Mouse (Mus musculus) ovary, postnatal 10 days (tissue): Measurements from ENCODE around the gene Cfl2.
"Not testable (repeated sequence)": the region's sequence is repeated elsewhere in the genome, so short reads cannot be mapped to it uniquely, and the experiment has no call there.

Source experiments
- DNase-seq: peaks from one replicate; pipeline ENCODE4 v3.0.0; 2022; ENCODE audit warnings: low spot score

Cfl2 gene

DNA sequence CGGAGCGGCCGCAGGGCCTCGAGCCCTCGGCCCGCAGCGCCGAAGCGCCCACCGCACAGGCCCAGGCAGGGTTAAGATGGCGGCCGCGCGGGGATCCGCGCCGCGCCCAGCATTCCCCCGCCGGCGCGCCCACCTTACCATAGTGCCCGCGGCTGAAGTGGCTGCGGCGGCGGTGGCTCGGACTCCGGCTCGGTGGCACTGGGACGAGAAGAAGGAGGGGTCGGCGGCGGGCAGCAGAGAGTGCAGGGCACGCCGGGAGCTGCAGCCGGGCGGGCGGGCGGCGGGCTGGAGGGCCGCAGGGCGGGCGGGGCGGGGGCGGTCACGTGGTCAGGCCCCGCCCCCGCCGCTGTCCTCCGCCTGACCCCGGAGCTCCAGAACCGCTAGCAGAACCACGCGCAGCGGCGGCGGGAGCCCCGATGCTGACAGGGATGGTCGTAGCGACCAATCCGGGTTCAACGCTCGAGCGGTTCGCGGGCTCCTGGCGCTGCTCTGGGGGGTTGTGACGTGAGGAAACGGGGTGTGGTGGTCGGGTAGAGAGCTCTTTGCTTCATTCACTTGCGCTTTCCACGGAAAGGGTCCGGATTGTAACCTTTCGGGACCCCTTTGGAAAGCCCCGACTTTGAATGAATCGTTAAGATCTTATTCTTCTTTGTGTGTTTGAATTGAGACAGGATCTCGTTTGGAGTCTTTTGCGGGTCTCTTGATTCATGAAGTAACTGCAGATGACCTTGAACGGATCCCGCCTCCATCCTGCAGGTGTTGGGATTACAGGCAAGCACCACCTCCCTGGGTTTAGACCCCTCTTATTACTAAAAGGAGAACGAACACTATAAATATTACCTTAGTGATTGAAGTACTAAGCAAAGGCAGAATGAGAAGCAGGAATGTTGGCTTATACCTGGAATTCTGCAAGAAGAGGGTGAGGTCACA is at the start of gene Cfl2:
Gene Cfl2 (minus strand): TSS at position 272 of the 930 bp plus-strand sequence.
- DNase-seq, result peak; percentile 69

DNA sequence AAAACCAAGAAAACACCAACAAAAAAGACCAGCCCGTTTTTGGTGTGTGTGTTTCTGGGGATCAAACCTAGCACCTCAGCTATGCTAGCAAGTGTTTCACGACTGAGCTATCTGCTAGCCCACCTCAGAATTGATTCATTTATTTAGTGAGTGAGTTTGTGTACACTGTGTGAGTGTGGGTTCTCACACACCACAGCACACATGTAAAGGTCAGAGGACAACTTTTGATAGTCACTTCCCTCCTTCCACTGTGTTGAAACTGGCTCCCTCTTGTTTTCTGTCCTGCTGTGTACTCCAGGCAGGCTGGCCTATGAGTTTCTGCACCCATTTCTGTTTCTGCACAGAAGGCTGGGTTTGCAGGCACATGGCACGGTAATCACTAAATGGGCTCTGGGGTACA is 47.7 kb upstream of the Cfl2 start:
- DNase-seq, result no peak

DNA sequence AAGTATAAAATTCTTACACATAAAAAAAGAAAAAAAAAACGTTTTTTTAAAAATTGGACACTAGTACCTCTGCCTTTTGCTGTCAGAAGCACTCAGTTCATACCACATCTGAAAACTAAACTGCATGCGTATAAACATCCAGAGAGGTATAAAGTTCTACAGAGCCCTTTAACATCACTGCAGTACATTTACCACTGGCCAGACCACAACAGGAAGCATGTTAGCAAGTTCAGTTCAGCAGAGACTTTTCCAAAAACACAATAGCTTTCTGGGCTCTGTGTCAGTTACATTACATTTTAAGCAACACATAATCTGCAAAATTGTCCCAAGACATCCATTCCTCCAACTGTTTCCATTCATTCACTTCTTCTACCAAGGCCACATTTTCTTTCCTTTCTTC is 29.9 kb upstream of the Cfl2 start:
- not testable (repeated sequence) for DNase-seq

DNA sequence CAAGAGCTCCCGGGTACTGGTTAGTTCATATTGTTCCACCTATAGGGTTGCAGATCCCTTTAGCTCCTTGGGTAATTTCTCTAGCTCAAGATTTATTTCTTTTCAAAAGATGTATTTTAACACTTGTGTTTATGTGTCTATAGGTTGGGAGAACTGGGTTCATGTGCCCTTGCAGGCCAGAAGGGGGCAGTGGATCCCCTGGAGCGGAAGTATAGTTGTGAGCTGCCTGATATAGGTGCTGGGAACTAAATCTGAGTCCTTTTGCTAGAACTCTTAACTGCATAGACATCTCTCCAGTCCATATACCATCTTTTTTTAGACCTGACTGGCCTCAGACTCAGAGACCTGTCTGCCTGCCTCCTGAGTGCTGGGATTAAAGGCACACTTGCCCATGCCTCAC is 27.7 kb upstream of the Cfl2 start:
- no peak for DNase-seq

DNA sequence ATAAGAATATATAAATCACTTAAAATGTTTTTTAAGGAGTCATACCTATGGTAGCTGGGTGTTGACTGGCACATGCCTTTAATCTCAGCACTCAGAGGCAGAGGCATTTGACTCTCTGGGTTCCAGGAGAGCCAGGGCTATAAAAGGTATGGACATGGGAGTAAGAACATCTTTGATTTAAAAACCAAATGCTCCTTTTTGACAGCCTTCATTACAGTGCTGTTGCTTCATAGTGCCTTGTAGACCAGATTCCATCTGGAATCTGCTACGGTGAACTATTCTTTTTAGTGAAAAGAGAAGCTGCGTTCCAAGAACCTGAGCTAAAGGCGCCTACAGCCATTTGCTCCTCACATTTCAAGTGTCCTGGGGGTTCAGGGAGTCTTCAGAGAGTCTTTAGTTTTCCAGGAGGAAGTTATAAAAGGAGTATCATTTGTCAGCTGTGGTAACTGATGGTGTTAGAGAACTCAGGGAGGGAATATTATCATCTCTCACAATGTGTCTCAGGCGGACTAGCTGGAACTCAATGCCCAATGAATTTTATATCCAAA is 25.0 kb upstream of the Cfl2 start:
- no peak for DNase-seq

DNA sequence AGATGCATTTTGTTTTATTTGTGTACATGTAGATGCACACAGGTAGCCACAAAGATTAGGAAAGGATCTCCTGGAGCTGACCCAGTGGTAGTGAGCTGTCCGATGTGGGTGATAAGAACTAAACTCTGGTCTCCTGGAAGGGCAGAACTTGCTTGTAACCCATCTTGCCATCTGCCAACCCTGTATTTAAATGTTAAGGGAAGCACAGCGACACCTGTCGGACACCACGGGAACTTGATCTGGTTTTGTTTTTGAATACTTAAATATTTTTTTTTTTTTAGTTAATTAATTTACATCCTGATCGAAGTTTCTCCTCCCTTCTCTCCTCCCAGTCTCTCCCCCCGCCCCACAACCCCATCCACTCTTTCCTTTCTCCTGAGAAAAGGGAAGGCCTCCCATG is 17.0 kb upstream of the Cfl2 start:
- no peak for DNase-seq

DNA sequence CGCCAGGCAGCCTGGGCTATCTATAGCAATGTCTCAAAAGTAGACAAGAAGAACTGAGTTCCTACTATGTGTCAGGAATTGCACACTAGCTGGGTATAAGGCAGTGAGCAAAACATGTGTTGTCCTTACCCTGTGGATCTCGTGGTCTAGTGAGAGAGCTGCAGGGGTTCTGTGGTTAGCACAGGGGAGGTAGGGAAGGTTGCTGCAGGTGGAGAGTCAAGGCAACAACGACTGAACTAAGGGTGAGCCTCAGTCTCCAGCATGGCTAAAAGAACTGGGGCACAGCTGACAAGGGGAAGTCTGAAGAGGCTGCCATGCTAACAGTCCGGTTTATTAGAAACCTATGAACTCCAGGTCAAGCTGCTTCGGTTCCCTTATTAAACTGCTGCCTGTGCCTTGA is 16.5 kb upstream of the Cfl2 start:
- DNase-seq, result no peak

DNA sequence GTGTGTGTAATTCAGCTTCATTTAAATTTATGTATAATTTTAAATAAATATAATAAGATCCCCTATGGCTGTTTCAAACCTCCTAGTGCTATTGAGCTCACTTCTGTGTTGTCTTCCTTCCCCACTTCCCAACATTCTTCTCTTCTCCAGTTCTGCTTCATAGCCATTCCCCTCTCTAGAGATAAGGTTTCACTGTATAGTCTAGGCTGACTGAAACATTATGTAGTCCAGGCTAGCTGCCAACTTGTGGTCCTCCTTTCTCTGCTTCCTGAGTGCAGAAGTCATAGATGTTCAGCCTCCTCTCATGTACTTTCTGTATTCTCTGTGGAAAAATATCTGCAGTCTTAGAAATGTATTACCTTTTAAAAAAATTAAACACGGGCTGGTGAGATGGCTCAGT is 15.2 kb upstream of the Cfl2 start:
- DNase-seq, result no peak

DNA sequence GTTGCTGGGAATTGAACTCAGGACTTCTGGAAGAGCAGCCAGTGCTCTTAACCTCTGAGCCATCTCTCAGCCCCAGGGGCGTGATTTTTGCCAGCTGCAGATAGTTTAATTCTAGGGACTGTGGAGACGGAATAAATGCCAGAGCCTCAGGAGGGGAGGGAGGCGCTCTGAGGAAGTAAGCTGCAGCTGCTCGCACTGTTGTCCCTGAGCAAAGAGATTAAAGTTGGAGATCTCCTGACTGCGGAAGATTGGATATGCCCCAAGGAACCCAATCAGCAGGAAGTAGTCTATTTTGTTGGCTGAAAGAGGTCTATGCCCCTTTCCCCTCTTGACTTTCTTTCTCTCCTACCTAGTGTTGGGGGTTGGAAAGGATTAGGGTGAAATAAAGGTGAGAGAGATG is 14.2 kb upstream of the Cfl2 start:
- DNase-seq, result no peak

DNA sequence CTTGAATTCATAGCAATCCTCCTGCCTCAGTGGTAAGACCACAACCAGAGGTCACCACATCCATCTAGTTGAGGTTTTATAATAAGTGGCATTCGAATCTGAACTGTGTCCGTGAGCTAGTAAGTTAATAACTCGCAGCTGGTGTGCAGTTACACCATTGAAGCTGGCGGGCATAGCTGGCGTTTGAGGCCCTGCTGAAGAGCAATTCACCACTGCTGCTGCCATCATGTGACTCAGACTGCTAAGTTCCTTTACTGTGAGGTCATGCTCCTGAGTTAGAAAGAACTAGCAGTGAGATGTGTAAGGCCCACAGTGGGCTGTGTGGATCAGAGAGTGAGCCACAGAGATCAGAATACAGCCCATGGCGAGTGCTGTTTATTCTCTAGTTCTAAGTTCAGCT is 12.0 kb upstream of the Cfl2 start:
- DNase-seq, result no peak

DNA sequence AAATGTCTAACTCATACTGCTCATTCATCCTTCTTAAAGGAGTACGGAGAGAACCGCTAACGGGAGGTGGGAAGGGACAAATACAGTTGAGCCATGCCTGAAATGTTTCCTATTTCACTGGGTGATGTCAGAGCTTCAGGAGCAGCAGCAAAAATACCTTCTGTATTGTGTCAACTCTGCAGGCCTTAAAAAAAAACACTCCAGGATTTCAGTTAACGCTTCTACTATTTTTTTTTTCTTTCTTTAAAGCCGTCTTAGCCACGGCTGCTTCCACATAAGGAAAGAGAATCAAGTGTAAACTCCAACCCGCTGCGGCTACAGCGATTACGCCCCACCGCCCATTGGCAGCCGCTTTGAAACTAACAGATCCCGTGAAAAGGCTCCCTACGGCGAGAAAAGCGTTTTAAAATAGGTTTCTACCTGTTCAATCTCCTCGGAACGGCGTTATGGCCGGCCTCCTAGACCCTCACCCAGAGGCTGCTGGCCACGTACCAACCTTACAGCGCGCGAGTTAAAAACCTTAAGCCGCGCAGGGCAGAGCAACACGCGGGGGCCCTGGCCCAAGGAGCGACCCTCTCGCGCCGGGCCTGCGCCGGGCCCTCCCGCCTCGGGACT is 579 bp downstream of the Cfl2 start:
- DNase-seq, result peak; percentile 63

DNA sequence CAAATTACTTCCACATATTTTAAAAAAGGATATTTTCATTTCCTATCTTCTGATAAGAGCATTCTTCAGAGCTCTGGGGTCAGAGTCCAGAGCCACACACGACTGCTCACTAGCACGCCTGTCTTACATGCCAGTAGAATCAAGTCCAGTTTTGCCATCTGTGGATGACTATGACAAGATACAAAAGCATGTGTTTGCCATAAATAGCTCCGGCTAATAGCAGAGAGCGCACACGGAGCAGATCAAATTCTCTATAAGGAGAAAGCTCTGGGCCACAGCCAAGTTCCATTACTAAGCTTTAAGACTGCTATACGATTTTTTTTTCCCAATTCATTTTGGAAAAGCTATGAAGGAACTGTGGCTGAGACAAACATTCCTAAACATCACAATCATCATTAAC is 3.1 kb downstream of the Cfl2 start:
- DNase-seq, result no peak

DNA sequence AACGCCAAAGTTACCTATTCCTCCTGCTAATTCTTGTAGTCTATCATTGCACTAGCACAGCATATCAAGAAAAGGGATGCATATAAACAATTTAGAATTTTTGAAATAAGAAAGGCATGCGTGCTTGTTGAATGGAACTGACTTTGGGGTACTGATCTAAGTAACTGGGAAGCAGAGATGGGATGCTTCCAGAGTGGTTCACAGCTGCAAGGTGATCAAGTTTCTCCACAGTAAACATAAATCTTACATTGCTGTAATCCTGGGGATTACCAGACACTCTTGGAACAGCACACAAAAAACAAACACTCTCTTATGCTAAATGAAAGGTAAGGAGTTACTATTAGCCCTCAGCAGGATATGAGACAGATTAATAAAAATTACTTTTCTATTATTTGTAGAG is 12.1 kb downstream of the Cfl2 start:
- DNase-seq, result no peak

DNA sequence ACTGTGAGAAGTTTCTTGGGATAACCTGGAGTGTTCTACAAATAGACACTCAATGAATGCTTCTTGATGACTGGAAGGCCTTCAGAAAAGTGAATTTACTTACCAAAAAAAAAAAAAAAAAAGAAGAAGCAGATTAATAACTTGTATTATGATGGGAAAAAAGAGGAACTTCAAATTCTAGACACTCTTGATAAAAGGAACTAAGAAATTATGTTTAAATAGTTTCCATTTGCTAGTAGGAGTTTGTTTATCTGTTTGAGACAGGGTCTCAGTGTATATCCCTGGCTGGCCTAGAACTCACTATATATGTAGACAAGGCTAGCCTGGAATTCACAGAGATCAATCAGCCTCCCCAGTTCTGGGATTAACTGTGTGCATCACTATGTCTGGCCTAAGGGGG is 18.3 kb downstream of the Cfl2 start:
- DNase-seq, result no peak

DNA sequence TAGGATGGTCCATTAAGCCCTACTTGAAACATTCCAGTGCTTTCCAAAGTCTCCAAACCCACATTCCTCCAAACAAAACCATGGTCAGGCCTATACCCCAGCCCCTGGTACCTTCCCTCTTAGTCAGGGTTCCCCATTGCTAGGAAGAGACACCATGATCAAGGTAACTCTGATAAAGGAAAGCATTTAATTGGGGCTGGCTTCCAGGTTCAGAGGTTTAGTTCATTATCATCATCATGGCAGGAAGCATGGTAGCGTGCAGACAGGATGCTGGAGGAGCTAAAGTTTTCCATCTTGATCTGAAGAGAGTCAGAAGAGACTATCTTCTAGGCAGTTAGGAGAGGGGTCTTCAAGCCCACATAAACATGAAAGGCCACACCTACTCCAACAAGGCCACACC is 21.1 kb downstream of the Cfl2 start:
- no peak for DNase-seq

DNA sequence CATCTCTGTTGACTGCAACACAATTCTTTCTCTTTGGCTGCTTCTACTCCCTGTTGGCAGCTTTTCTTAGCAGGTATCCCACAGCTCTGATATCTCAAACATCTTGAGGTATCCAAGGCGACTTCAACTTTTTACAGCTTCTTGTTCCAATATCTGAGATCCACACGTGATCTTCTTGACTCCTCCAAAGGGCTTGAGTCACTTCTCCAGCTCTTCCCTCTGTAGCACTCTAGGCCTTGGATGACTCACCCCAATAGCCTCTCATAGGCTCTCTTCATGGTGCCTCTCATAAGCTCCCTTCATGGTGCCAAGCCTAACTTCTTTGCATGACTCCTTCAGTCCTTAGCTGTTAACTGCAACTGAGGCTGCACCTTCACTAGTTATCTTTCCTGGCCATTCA is 22.9 kb downstream of the Cfl2 start:
- DNase-seq, result no peak

DNA sequence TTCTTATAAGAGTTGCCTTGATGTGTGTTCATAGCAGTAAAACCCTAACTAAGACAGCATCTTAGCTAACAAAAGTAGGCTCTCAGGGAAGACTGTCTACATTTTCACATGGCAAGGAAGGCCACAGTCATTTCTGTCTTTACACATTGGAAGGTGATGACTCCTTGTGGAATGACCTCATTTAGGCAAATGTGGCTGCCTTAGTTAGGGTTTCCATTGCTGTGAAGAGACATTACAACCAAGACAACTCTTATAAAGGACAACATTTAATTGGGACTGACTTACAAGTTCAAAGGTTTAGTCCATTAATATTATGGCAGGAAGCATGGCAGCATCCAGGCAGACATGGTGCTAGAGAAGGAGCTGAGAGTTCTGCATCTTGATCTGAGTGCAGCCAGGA is 23.7 kb downstream of the Cfl2 start:
- no peak for DNase-seq

DNA sequence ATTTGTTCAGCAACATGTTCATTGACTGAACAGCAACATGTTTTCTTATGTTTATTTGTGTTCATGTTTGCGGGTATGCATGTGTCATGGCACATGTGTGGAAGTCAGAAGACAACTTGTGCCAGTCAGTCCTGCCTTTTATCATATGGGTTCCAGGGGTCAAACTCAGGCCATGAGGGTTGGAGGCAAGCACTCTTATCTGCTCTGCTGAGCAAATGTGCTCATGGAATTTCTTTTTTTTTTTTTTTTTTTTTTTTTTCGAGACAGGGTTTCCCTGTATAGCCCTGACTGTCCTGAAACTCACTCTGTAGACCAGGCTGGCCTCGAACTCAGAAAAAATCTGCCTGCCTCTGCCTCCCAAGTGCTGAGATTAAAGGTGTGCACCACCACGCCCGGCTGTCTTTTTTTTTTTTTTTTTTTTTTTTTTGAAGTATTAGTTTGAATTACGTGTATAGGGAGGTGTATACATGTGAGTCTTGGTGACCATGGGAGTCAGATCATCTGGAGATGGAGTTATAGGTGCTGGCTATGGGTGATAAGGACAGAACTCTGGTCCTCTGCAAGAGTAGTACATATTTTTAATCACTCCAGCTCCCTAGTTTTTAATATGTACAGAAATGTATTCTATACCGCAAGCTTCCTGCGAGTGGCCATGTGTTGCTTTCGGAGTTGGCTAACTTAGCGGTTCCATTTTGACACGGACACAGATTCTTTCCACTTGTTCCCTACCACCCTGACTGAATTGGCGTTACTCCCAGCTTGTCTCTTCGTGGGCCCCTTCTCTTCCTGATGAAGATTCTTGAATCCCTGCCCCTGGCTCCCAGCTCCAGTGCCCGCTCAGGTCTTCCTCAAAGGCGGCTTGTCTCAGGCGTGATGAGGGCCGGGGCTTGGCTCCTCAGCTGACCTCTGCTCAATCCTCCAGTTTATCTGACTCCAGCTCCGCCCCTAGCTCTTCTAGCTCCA is 26.8 kb downstream of the Cfl2 start:
- no peak for DNase-seq

DNA sequence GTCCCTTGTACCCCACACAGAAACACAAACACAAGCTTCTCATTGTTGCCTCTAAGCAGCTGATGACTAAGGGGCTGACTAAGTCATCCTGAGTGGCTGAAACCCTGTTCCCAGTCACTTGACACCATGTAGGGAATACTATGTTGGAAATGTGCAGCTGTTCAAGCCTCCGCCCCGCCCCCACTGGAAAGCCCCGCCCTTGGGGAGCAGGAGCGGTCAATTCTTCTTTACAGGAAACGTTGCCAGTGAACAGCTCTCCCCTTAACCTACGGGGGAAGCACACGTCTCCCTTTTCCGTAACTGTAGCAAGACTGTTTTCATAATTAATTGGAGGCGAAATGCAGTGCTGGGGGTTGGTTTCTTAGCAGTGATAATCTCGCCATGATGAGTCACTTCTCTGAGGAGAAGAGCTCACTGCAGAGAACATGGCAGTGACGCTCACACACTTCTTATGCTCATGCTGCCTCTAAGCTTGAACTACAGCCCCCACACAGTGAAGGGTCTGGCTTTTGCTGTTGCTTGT is 27.7 kb downstream of the Cfl2 start:
- peak; percentile 18 for DNase-seq

DNA sequence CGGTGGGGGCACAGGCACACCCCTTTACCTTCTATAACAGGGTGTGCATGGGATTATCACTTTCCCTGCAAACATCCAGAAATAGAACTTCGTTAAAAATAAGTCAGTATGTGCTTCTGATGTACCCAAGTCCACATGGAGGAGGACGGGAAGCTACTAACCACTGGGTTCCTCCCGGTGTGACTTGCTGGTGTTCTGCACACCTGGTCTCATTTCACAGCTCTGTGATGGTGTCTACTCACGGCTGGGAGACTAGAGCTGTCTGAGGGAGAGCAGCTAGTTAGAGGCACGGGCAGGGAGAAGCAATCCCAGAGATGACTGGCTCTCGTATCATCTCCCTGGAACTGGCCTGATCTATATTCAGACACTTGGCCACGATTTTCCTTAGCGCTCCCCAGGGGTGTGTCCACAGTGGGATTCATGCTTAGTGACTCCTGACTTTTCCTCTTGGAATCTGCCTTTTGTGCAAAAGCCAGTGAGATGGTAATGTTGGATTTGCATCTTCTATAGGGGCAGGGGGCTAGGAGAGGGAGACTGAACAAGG is 28.7 kb downstream of the Cfl2 start:
- DNase-seq, result no peak

DNA sequence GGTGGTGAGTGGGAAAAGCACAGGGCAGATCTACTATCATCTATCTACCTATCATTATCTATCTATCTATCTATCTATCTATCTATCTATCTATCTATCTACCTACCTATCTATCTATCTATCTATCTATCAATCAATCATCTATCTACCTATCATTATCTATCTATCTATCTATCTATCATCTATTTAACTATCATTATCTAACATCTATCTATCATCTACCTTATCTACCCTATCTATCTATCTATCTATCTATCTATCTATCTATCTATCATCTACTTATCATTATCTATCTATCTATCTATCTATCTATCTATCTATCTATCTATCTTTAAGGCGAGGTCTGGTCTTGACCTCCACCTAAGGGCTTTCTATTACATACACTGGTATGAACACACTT is 30.8 kb downstream of the Cfl2 start:
- not testable (repeated sequence) for DNase-seq

DNA sequence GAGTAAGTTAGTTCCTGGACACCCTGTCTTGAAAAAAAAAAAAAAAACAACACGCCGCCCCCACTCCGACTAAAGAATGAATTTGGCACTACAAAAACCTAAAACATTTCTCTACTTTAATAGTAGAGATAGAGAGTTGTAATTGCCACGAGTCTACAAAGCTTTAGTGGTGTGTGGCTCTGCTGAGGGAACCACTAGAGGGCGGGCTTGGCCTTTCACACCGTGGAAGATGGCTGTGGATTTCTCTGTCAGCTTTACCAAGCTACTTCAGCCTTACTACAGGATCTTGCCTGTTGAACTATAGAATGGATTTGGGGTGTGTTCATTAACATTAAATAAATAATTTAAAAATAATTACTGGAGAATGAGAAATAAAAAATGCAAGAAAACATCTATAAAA is 32.1 kb downstream of the Cfl2 start:
- DNase-seq, result peak; percentile 43
